Mouse (Mus musculus) ovary, adult 18-20 months (tissue): ENCODE results near the gene Esp6.
"Not testable (repeated sequence)": the region's sequence is repeated elsewhere in the genome, so short reads cannot be mapped to it uniquely, and the experiment has no call there.

Source experiments
- DNase-seq: peaks from one replicate; pipeline ENCODE4 v3.0.0; 2022; ENCODE audit warnings: low spot score, mixed read lengths

Gene Esp6

GRCm38 (mm10) chr17:40561207-40561606, at the start of gene Esp6:
Gene Esp6, plus strand, starts transcription at chr17:40561507.
- DNase-seq = no peak

GRCm38 (mm10) chr17:40519818-40520217, 41.5 kb upstream of the Esp6 start, which contains the start of gene Esp8:
Gene Esp8, plus strand, starts transcription at chr17:40520022.
- no peak for DNase-seq

- DNase-seq = no peak
Observed at GRCm38 (mm10) chr17:40529813-40530212, 31.5 kb upstream of the Esp6 start.

- no peak for DNase-seq
Observed at GRCm38 (mm10) chr17:40531147-40531546, 30.2 kb upstream of the Esp6 start.

GRCm38 (mm10) chr17:40547005-40547404, 14.3 kb upstream of the Esp6 start:
- not testable (repeated sequence) for DNase-seq

- DNase-seq = no peak
Observed at GRCm38 (mm10) chr17:40553470-40553869, 7.8 kb upstream of the Esp6 start.

- DNase-seq = not testable (repeated sequence)
Observed at GRCm38 (mm10) chr17:40583906-40584305, 22.6 kb downstream of the Esp6 start.

- no peak for DNase-seq
Observed at GRCm38 (mm10) chr17:40591297-40591696, 30.0 kb downstream of the Esp6 start.

GRCm38 (mm10) chr17:40598294-40598693, 37.0 kb downstream of the Esp6 start, which contains the start of gene Esp4:
Gene Esp4, plus strand, starts transcription at chr17:40598594.
- DNase-seq = no peak
